Mouse (Mus musculus): ENCODE results near the gene Atxn7. TPM values are rescaled to one million over a fixed set of nuclear protein-coding genes. Genes with fewer than 3 reads are reported as not detected.

Gene Atxn7
- polyA plus RNA-seq, 2 experiments, result 6.4 to 18.7 TPM

DNA sequence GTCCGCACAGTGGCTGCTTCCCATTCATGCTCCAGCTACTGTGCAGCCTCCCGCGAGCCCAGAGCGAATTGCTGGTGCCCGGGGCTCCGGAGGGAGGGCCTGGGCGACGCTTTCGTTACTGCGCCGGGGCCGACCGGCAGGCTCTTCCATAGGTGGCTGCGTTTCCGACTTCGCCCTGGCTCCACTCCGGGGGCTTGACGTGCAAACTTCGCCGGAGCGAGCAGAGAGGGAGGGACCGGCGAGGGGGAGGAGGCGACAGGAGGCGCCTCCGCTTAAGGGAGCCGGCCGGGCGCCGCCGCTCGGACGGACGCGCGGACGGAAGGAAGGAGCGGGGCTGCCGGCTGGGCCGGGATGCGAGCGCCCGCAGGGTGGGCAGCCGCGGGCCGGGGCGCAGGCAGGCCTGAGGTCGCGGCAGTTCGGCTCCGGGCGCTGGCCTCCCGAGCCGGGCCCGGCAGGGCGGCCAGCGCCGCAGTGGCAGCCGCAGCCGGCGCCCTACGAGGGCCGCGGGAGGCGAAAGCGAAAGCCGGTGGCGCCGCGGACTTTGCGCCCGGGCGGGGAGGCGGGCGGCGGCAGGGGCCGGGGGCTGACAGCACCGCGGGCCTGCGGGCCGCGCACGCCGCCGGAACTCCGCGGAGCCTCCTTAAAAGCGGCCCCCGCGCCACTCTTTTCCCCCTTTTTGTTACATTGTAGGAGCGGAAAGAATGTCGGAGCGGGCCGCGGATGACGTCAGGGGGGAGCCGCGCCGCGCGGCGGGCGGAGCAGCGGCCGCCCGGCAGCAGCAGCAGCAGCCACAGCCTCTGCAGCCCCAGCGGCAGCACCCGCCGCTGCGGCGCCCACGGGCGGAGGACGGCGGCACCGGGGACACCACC, 51.4 kb downstream of the Atxn7 start:
- peak overlapping the region; percentile 100 for H3K27ac ChIP-seq (replicated peaks; ENCODE audit: low read depth, low read length)
- DNase-seq (ENCODE audit: low spot score) (peak; percentile 84), ATAC-seq (ENCODE audit: low FRiP score, low read depth) (peak; percentile 92)
- WGBS, result under 1% methylated on average over 58 of the region's 116 CpGs
- TF ChIP-seq POLR2A (IDR thresholded peaks at IDR 0.05; ENCODE audit: borderline replicate concordance, extremely low read depth, insufficient read depth, insufficient read length), result peak; percentile 58; the same call in 1 of the 2 replicates
- H3K9me3 ChIP-seq (ENCODE audit: control insufficient read depth, low read length), result no peaks in the 10 kb centered on the region
- H3K9ac ChIP-seq (ENCODE audit: low read depth, low read length, severe bottlenecking), result peak overlapping the region; percentile 100
- peaks cover 5% of the 10 kb centered on the region for H3K36me3 ChIP-seq (ENCODE audit: control insufficient read depth, insufficient read depth, low read length)
- H3K27me3 ChIP-seq (ENCODE audit: control insufficient read depth, insufficient read depth, low read length), result no peaks in the 10 kb centered on the region
- H3K4me3 ChIP-seq (replicated peaks; ENCODE audit: low read length), result peak overlapping the region; percentile 77
- H3K4me1 ChIP-seq (ENCODE audit: control insufficient read depth, insufficient read depth, low read length), result peaks cover 5% of the 10 kb centered on the region; the same call in 1 of the 2 replicates
- H3K4me2 ChIP-seq (replicated peaks; ENCODE audit: low read depth, low read length, severe bottlenecking), result peak overlapping the region; percentile 78

DNA sequence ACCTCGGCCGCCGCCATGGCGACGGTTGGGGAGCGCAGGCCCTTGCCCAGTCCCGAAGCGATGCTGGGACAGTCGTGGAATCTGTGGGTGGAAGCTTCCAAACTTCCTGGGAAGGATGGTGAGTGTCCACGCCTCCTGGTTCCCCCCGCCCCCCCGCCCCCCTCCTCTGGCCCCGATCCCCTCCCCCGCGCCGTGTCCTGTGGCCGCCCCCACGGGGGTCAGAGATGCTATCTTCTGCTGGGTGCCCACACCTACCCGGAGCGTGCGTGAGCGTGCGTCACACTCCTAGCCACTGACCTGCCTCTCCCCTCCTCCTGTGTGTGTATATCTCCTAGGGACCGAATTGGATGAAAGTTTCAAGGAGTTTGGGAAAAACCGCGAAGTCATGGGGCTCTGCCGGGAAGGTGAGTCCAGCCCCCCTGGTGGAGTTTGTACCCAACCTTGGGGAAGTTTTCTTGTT, 52.0 kb downstream of the Atxn7 start:
- under 1% methylated on average over 9 of the region's 27 CpGs for WGBS
- H3K4me1 ChIP-seq (ENCODE audit: control insufficient read depth, insufficient read depth, low read length), result peaks cover 5% of the 10 kb centered on the region; the same call in 1 of the 2 replicates
- H3K4me2 ChIP-seq (replicated peaks; ENCODE audit: low read depth, low read length, severe bottlenecking), result peak overlapping the region; percentile 78
- no peaks in the 10 kb centered on the region for H3K9me3 ChIP-seq (ENCODE audit: control insufficient read depth, low read length)
- H3K4me3 ChIP-seq (replicated peaks; ENCODE audit: low read length), result peak overlapping the region; percentile 77
- DNase-seq (ENCODE audit: low spot score) (no peak), ATAC-seq (ENCODE audit: low FRiP score, low read depth) (peak; percentile 60)
- peak overlapping the region; percentile 100 for H3K9ac ChIP-seq (ENCODE audit: low read depth, low read length, severe bottlenecking)
- H3K27ac ChIP-seq (replicated peaks; ENCODE audit: low read depth, low read length), result peak overlapping the region; percentile 100
- peaks cover 11% of the 10 kb centered on the region for H3K36me3 ChIP-seq (ENCODE audit: control insufficient read depth, insufficient read depth, low read length)
- H3K27me3 ChIP-seq (ENCODE audit: control insufficient read depth, insufficient read depth, low read length), result no peaks in the 10 kb centered on the region
- no peak for TF ChIP-seq POLR2A (IDR thresholded peaks at IDR 0.05; ENCODE audit: borderline replicate concordance, extremely low read depth, insufficient read depth, insufficient read length)

DNA sequence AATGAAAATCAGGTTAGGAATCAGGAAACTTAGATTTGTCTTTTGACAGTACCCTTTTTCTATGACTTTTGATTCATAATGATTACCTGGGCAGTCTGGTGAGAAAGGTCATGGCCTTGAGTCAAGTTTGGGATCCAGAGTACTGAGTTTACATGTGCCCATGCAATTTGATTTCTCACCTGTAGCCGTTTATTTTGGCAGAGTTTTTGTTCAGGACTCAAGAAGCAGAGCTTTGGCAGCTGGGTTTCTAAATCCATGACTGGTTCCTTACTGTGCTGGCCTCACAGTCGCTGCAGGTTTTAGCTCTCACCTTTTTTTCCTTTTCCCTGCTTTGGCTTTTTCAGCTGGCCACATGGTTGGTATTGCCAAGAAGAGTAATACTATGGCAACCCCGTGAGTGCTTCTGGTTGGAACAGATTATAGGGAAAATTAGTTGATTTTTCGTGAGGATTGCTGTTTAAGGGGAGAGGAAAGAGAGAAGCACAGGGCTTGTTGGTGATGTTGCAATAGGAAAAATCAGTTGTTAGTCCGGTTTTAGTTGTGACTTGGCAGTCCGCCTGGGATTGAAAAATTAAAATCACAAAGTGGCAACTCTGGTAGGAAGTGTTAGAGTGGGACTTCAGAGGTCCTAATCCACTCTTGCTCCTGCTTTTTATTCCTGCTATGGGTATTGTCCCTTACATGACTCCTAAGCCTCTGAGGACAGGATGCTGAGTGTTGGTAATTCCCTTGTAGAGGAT, 53.6 kb downstream of the Atxn7 start:
- H3K4me2 ChIP-seq (replicated peaks; ENCODE audit: low read depth, low read length, severe bottlenecking), result no peak overlapping the region
- DNase-seq (ENCODE audit: low spot score) (no peak), ATAC-seq (ENCODE audit: low FRiP score, low read depth) (no peak)
- no peaks in the 10 kb centered on the region for H3K9me3 ChIP-seq (ENCODE audit: control insufficient read depth, low read length)
- no peaks in the 10 kb centered on the region for H3K27me3 ChIP-seq (ENCODE audit: control insufficient read depth, insufficient read depth, low read length)
- TF ChIP-seq POLR2A (IDR thresholded peaks at IDR 0.05; ENCODE audit: borderline replicate concordance, extremely low read depth, insufficient read depth, insufficient read length), result no peak
- H3K36me3 ChIP-seq (ENCODE audit: control insufficient read depth, insufficient read depth, low read length), result peaks cover 15% of the 10 kb centered on the region
- H3K9ac ChIP-seq (ENCODE audit: low read depth, low read length, severe bottlenecking), result no peak overlapping the region
- H3K4me1 ChIP-seq (ENCODE audit: control insufficient read depth, insufficient read depth, low read length), result peaks cover 5% of the 10 kb centered on the region; the same call in 1 of the 2 replicates
- H3K4me3 ChIP-seq (replicated peaks; ENCODE audit: low read length), result no peak overlapping the region
- 75% methylated on average over 6 of the region's 6 CpGs for WGBS
- H3K27ac ChIP-seq (replicated peaks; ENCODE audit: low read depth, low read length), result no peak overlapping the region

- Histone ChIP-seq H3K36me3 (ENCODE audit: control insufficient read depth, insufficient read depth, low read length) (peaks cover 15% of the 10 kb centered on the region), H3K9me3 (ENCODE audit: control insufficient read depth, low read length) (no peaks in the 10 kb centered on the region), H3K4me3 (replicated peaks; ENCODE audit: low read length) (no peak overlapping the region), H3K4me1 (ENCODE audit: control insufficient read depth, insufficient read depth, low read length) (no peaks in the 10 kb centered on the region), H3K27me3 (ENCODE audit: control insufficient read depth, insufficient read depth, low read length) (no peaks in the 10 kb centered on the region), H3K27ac (replicated peaks; ENCODE audit: low read depth, low read length) (no peak overlapping the region), H3K9ac (ENCODE audit: low read depth, low read length, severe bottlenecking) (no peak overlapping the region), H3K4me2 (replicated peaks; ENCODE audit: low read depth, low read length, severe bottlenecking) (no peak overlapping the region)
- ATAC-seq (ENCODE audit: low FRiP score, low read depth) (no peak), DNase-seq (ENCODE audit: low spot score) (no peak)
- no peak for TF ChIP-seq POLR2A (IDR thresholded peaks at IDR 0.05; ENCODE audit: borderline replicate concordance, extremely low read depth, insufficient read depth, insufficient read length)
- WGBS, result 76% methylated on average over 6 of the region's 6 CpGs
Observed at GRCm38 (mm10) chr14:14019155-14019894, 58.1 kb downstream of the Atxn7 start.

- DNase-seq (ENCODE audit: low spot score), result no peak
- Histone ChIP-seq H3K9me3 (ENCODE audit: control insufficient read depth, low read length) (no peaks in the 10 kb centered on the region), H3K27me3 (ENCODE audit: control insufficient read depth, insufficient read depth, low read length) (no peaks in the 10 kb centered on the region), H3K27ac (replicated peaks; ENCODE audit: low read depth, low read length) (no peak overlapping the region), H3K36me3 (ENCODE audit: control insufficient read depth, insufficient read depth, low read length) (peaks cover 14% of the 10 kb centered on the region), H3K4me3 (replicated peaks; ENCODE audit: low read length) (no peak overlapping the region), H3K4me1 (ENCODE audit: control insufficient read depth, insufficient read depth, low read length) (no peaks in the 10 kb centered on the region), H3K4me2 (replicated peaks; ENCODE audit: low read depth, low read length, severe bottlenecking) (no peak overlapping the region), H3K9ac (ENCODE audit: low read depth, low read length, severe bottlenecking) (no peak overlapping the region)
- WGBS, result 90% methylated on average over 6 of the region's 6 CpGs
- ATAC-seq (ENCODE audit: low FRiP score, low read depth), result no peak
- no peak for TF ChIP-seq POLR2A (IDR thresholded peaks at IDR 0.05; ENCODE audit: borderline replicate concordance, extremely low read depth, insufficient read depth, insufficient read length)
Observed at GRCm38 (mm10) chr14:14021244-14021643, 60.0 kb downstream of the Atxn7 start.
